Mouse (Mus musculus) heart, postnatal 0 days (tissue): ENCODE measurements at regions not wholly inside any gene's neighbourhood (a gene's known extent, or its start where the extent isn't known, plus 50 kb on each side); places are given as distances from the start of the nearest gene placed in this dataset.

Experiments used
- ATAC-seq: fragments of 200-750 bp; cut with Nextera tagmentation; 2 replicates; pipeline ENCODE4 v1.8.0; 2017; ENCODE audit warnings: low read depth, moderate number of reproducible peaks, moderate library complexity; ENCODE audit not compliant: insufficient read depth
- DNase-seq: peaks from one replicate; pipeline ENCODE4 v3.0.0-alpha.2; 2016; ENCODE audit warnings: low spot score
- H3K27ac ChIP-seq: fragments of 300-500 bp; sonication (generic); 2 replicates; pipeline ENCODE4 v1.5.1; 2014; ENCODE audit warnings: low read depth, mild to moderate bottlenecking
- H3K27me3 ChIP-seq: fragments of 300-500 bp; sonication (generic); 2 replicates; pipeline ENCODE4 v1.6.1; 2014; ENCODE audit warnings: low read length, mixed read lengths; ENCODE audit not compliant: control insufficient read depth, insufficient read depth
- H3K36me3 ChIP-seq: fragments of 300-500 bp; sonication (generic); replicated peaks from 2 replicates; pipeline ENCODE4 v1.6.1; 2014; ENCODE audit warnings: low read length, mixed read lengths; ENCODE audit not compliant: control insufficient read depth, insufficient read depth
- H3K4me1 ChIP-seq: fragments of 300-500 bp; sonication (generic); 2 replicates; pipeline ENCODE4 v1.6.1; 2014; ENCODE audit warnings: antibody characterized with exemption; ENCODE audit not compliant: control insufficient read depth, insufficient read depth
- H3K4me2 ChIP-seq: fragments of 300-500 bp; sonication (generic); 2 replicates; pipeline ENCODE4 v1.6.1; 2014; ENCODE audit warnings: low read depth, mild to moderate bottlenecking, low read length, moderate library complexity
- H3K4me3 ChIP-seq: fragments of 300-500 bp; sonication (generic); 2 replicates; pipeline ENCODE4 v1.5.1; 2014; ENCODE audit warnings: low read depth, low read length
- H3K9ac ChIP-seq: fragments of 300-500 bp; sonication (generic); replicated peaks from 2 replicates; pipeline ENCODE4 v1.6.1; 2014; ENCODE audit warnings: low read depth, low read length, mixed read lengths
- H3K9me3 ChIP-seq: fragments of 300-500 bp; sonication (generic); replicated peaks from 2 replicates; pipeline ENCODE4 v1.6.1; 2016; ENCODE audit warnings: low read length; ENCODE audit not compliant: control insufficient read depth
- CTCF ChIP-seq: IDR thresholded peaks from 2 replicates; pipeline ENCODE4 v1.5.1; 2016; ENCODE audit warnings: antibody characterized with exemption, control low read depth, low read depth
- EP300 ChIP-seq: IDR thresholded peaks from 2 replicates; pipeline ENCODE4 v1.6.1; 2016; ENCODE audit warnings: antibody characterized with exemption, low read depth
- WGBS: fragments of 180-500 bp; shearing (Covaris S2); extraction: QIAGEN DNeasy Blood & Tissue Kit; methylation state at CpG from one replicate; pipeline ENCODE4 v1.1.7; 2014; 5-methylcytosine and 5-hydroxymethylcytosine counted together

GRCm38 (mm10) chr5:112110306-112110969, 141.9 kb downstream of the Cryba4 start:
- Histone ChIP-seq H3K27ac (no peak overlapping the region), H3K9ac (no peak overlapping the region), H3K4me3 (no peak overlapping the region), H3K36me3 (no peaks in the 10 kb centered on the region), H3K4me2 (no peak overlapping the region), H3K4me1 (no peaks in the 10 kb centered on the region), H3K9me3 (no peaks in the 10 kb centered on the region), H3K27me3 (no peaks in the 10 kb centered on the region)
- 58% methylated on average over 22 of the region's 22 CpGs for WGBS
- DNase-seq, result no peak
- no peak for ATAC-seq
- TF ChIP-seq EP300 (no peak), CTCF (no peak)

- H3K9ac ChIP-seq, result no peak overlapping the region
- H3K4me3 ChIP-seq, result no peak overlapping the region
- no peaks in the 10 kb centered on the region for H3K4me1 ChIP-seq
- 56% methylated on average over 6 of the region's 6 CpGs for WGBS
- peaks cover 19% of the 10 kb centered on the region for H3K27me3 ChIP-seq
- H3K36me3 ChIP-seq, result no peaks in the 10 kb centered on the region
- DNase-seq (no peak), ATAC-seq (no peak)
- H3K9me3 ChIP-seq, result no peaks in the 10 kb centered on the region
- no peak overlapping the region for H3K4me2 ChIP-seq
- TF ChIP-seq EP300, result no peak
- no peak for TF ChIP-seq CTCF
- no peak overlapping the region for H3K27ac ChIP-seq
These were observed 131.6 kb downstream of the Cryba4 start for GRCm38 (mm10) chr5:112120766-112121165.

GRCm38 (mm10) chr5:112121554-112121953, 130.8 kb downstream of the Cryba4 start:
- 75% methylated on average over 9 of the region's 9 CpGs for WGBS
- H3K27ac ChIP-seq, result no peak overlapping the region
- ATAC-seq (no peak), DNase-seq (no peak)
- H3K4me3 ChIP-seq, result no peak overlapping the region
- peaks cover 17% of the 10 kb centered on the region for H3K27me3 ChIP-seq
- TF ChIP-seq EP300 (no peak), CTCF (no peak)
- no peaks in the 10 kb centered on the region for H3K9me3 ChIP-seq
- no peaks in the 10 kb centered on the region for H3K4me1 ChIP-seq
- no peak overlapping the region for H3K4me2 ChIP-seq
- no peak overlapping the region for H3K9ac ChIP-seq
- no peaks in the 10 kb centered on the region for H3K36me3 ChIP-seq

GRCm38 (mm10) chr5:112122581-112122980, 129.7 kb downstream of the Cryba4 start:
- ATAC-seq (no peak), DNase-seq (no peak)
- peaks cover 14% of the 10 kb centered on the region; the same call in 1 of the 2 replicates for H3K27me3 ChIP-seq
- 18% methylated on average over 5 of the region's 5 CpGs for WGBS
- no peak overlapping the region for H3K4me2 ChIP-seq
- TF ChIP-seq EP300, result no peak
- no peak for TF ChIP-seq CTCF
- H3K27ac ChIP-seq, result no peak overlapping the region
- H3K9ac ChIP-seq, result no peak overlapping the region
- H3K4me1 ChIP-seq, result no peaks in the 10 kb centered on the region
- H3K36me3 ChIP-seq, result no peaks in the 10 kb centered on the region
- H3K4me3 ChIP-seq, result no peak overlapping the region
- H3K9me3 ChIP-seq, result no peaks in the 10 kb centered on the region

GRCm38 (mm10) chr5:112127171-112127570, 125.1 kb downstream of the Cryba4 start:
- Histone ChIP-seq H3K9me3 (no peaks in the 10 kb centered on the region), H3K9ac (no peak overlapping the region), H3K27ac (no peak overlapping the region), H3K4me3 (no peak overlapping the region), H3K4me2 (no peak overlapping the region), H3K4me1 (no peaks in the 10 kb centered on the region), H3K36me3 (no peaks in the 10 kb centered on the region), H3K27me3 (peaks cover 20% of the 10 kb centered on the region; the same call in 1 of the 2 replicates)
- DNase-seq (no peak), ATAC-seq (no peak)
- WGBS, result 60% methylated on average over 4 of the region's 4 CpGs
- TF ChIP-seq EP300 (no peak), CTCF (no peak)

- no peak for TF ChIP-seq EP300
- Histone ChIP-seq H3K36me3 (no peaks in the 10 kb centered on the region), H3K9me3 (0 out of 2 replicates have a peak, but pooled peaks cover 3% of the 10 kb centered on the region), H3K9ac (no peak overlapping the region), H3K27ac (no peak overlapping the region), H3K4me1 (no peaks in the 10 kb centered on the region), H3K4me3 (no peak overlapping the region), H3K4me2 (no peak overlapping the region), H3K27me3 (peaks cover 20% of the 10 kb centered on the region)
- WGBS, result 76% methylated on average over 1 of the region's 1 CpGs
- ATAC-seq, result no peak
- no peak for DNase-seq
These were observed 119.6 kb downstream of the Cryba4 start for GRCm38 (mm10) chr5:112132746-112133145.
